Mouse (Mus musculus) olfactory bulb, adult 2 months (tissue): Measurements from ENCODE around the gene Zmynd8.

Experiments
- CTCF ChIP-seq: fragments of 200-500 bp; IDR thresholded peaks from 2 replicates; pipeline ENCODE4 v1.5.1; 2012; ENCODE audit warnings: low read depth, mild to moderate bottlenecking, low read length, moderate library complexity; ENCODE audit not compliant: insufficient read depth
- POLR2A ChIP-seq: fragments of 200-500 bp; IDR thresholded peaks from 2 replicates; pipeline ENCODE4 v1.6.1; 2012; ENCODE audit warnings: mild to moderate bottlenecking, low read depth, low read length, moderate library complexity; ENCODE audit not compliant: insufficient read depth

- peak; percentile 5; the same call in 1 of the 2 replicates for TF ChIP-seq CTCF
- TF ChIP-seq POLR2A, result peak; percentile 83
Observed at GRCm38 (mm10) chr2:165874461-165875339, 24.1 kb downstream of the Zmynd8 start.
